Comparison of ENCODE assay signal across 25 mouse cellular contexts in the genomic region with DNA sequence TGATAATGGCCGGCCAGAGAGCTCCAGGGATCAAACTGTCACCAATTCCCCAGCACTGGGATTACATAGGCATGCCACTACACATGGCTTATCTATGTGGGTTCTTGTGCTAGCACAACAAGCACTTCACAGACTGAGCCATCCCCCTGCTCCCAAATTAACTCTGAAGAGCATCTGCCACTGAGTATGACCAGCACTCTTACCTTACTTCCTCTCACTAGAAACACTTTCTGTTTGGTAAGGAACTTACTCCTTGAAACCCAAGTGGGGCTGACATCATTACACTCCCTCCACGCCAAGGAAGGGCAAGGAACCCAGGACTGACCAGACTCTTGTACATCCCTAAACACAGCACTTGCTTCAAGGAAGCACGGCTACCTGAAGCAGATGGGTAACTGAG. TPM values are rescaled to one million over a fixed set of nuclear protein-coding genes. Genes with fewer than 3 reads are reported as not detected.
A peak's percentile ranks its signal among the peaks of the same experiment; 100 is the strongest.
DNase-seq lines count a peak whose midpoint lies in the region; ATAC-seq and TF ChIP-seq lines count a peak whose summit lies in the region.
"Had no signal": no experiment of that assay in that cellular context is flagged by ENCODE, and none has a peak within 500 bp of the region (broad histone marks: within the 10 kb centered on the region; RNA-seq: fewer than 3 reads in every experiment).

No protein-coding gene starts in this region.

- ATAC-seq in heart, embryonic 13.5 days (ENCODE audit: extremely low read depth, insufficient number of reproducible peaks, low FRiP score, low TSS enrichment): no peak
- 0 out of 2 replicates have a peak, but pooled peaks have one; percentile 19 for ATAC-seq in lung, embryonic 16.5 days (ENCODE audit: low read depth)
- ATAC-seq: activated CD4-positive, CD25-positive, alpha-beta regulatory T cell, adult 4 months; CD4-positive, CD25-positive, alpha-beta regulatory T cell, adult 4 months; forebrain, embryonic 13.5 days; midbrain, embryonic 13.5 days had no signal

- no peak for DNase-seq in heart, postnatal 14 days
- no peak for DNase-seq in lung, adult 2 months
- DNase-seq in lung, postnatal 10 days: peak; percentile 10
- DNase-seq in MN1 (ENCODE audit: low spot score): no peak
- no peak for DNase-seq in layer of hippocampus, adult 18-20 months (ENCODE audit: low spot score in 2 of 2)
- DNase-seq: adrenal gland, adult 8-10 months; cerebellum, adult 2 months; cerebellum, postnatal 14 days; gastrocnemius, adult 2 months; heart, postnatal 36 days; kidney, adult 11 months; kidney, postnatal 36 days; liver, embryonic 13.5 days; thymus, adult 2 months; thymus, postnatal 36 days had no signal

- TF ChIP-seq CTCF in lung, adult 2 months (IDR thresholded peaks at IDR 0.05; ENCODE audit: insufficient read depth, low read length): no peak

- no peaks in the 10 kb centered on the region for H3K27me3 ChIP-seq in heart, embryonic 13.5 days (replicated peaks)
- H3K27me3 ChIP-seq in lung, embryonic 16.5 days (ENCODE audit: control insufficient read depth, insufficient read depth, low read depth, low read length): no peaks in the 10 kb centered on the region
- H3K27me3 ChIP-seq: forebrain, embryonic 13.5 days; liver, embryonic 13.5 days; lung, embryonic 15.5 days; midbrain, embryonic 13.5 days; neural tube, embryonic 13.5 days had no signal

- TF ChIP-seq POLR2A in lung, adult 2 months (IDR thresholded peaks at IDR 0.05; ENCODE audit: borderline replicate concordance, extremely low read depth, low read depth, low read length): no peak

- WGBS in heart, embryonic 13.5 days: 53% methylated on average over 3 of the region's 3 CpGs
- WGBS in lung, embryonic 16.5 days: 64% methylated on average over 3 of the region's 3 CpGs
- WGBS in lung, adult 2 months: 69% methylated on average over 3 of the region's 3 CpGs

- intact Hi-C loops in heart, postnatal 14 days (cut with DNase I): no loop called here

- H3K4me2 ChIP-seq in heart, embryonic 13.5 days: no peak overlapping the region
- no peak overlapping the region for H3K4me2 ChIP-seq in lung, embryonic 16.5 days (ENCODE audit: low read depth, low read length)
- H3K4me2 ChIP-seq: forebrain, embryonic 13.5 days; hindbrain, embryonic 14.5 days; liver, embryonic 13.5 days; lung, embryonic 15.5 days; midbrain, embryonic 13.5 days; neural tube, embryonic 13.5 days had no signal

- no peaks in the 10 kb centered on the region for H3K36me3 ChIP-seq in heart, embryonic 13.5 days
- H3K36me3 ChIP-seq in lung, embryonic 16.5 days (ENCODE audit: control insufficient read depth, insufficient read depth, low read length): no peaks in the 10 kb centered on the region
- H3K36me3 ChIP-seq: heart, embryonic 10.5 days; liver, embryonic 13.5 days; lung, embryonic 15.5 days; midbrain, embryonic 13.5 days; neural tube, embryonic 13.5 days had no signal

- peaks cover 62% of the 10 kb centered on the region for H3K4me1 ChIP-seq in heart, embryonic 13.5 days
- peaks cover 22% of the 10 kb centered on the region for H3K4me1 ChIP-seq in lung, embryonic 16.5 days (replicated peaks; ENCODE audit: control insufficient read depth, insufficient read depth, low read length)
- peaks cover 8% of the 10 kb centered on the region for H3K4me1 ChIP-seq in lung, adult 2 months (ENCODE audit: control insufficient read depth, insufficient read depth, low read length)

- H3K27ac ChIP-seq in heart, embryonic 13.5 days (replicated peaks): 0 out of 2 replicates have a peak overlapping the region, but pooled peaks have one; percentile 8
- no peak overlapping the region for H3K27ac ChIP-seq in lung, embryonic 16.5 days (ENCODE audit: low read length)
- H3K27ac ChIP-seq: forebrain, embryonic 13.5 days; gastrocnemius, adult 2 months; heart, embryonic 10.5 days; hindbrain, embryonic 14.5 days; liver, embryonic 13.5 days; lung, embryonic 15.5 days; midbrain, embryonic 13.5 days; neural tube, embryonic 13.5 days had no signal

- H3K9ac ChIP-seq in heart, embryonic 13.5 days: no peak overlapping the region
- H3K9ac ChIP-seq in lung, embryonic 16.5 days (ENCODE audit: low read length): no peak overlapping the region
- H3K9ac ChIP-seq: forebrain, embryonic 13.5 days; hindbrain, embryonic 14.5 days; liver, embryonic 13.5 days; lung, embryonic 15.5 days; midbrain, embryonic 13.5 days; neural tube, embryonic 13.5 days had no signal

- H3K4me3 ChIP-seq in heart, embryonic 13.5 days: no peak overlapping the region
- no peak overlapping the region for H3K4me3 ChIP-seq in lung, embryonic 16.5 days (ENCODE audit: low read length)
- H3K4me3 ChIP-seq in lung, adult 2 months (replicated peaks; ENCODE audit: extremely low read depth, low read depth, low read length): no peak overlapping the region
- H3K4me3 ChIP-seq: forebrain, embryonic 13.5 days; gastrocnemius, adult 2 months; heart, embryonic 10.5 days; liver, embryonic 13.5 days; lung, embryonic 15.5 days; midbrain, embryonic 13.5 days; neural tube, embryonic 13.5 days had no signal

- H3K9me3 ChIP-seq in heart, embryonic 13.5 days: no peaks in the 10 kb centered on the region
- H3K9me3 ChIP-seq in lung, embryonic 16.5 days (ENCODE audit: control insufficient read depth, low read length): no peaks in the 10 kb centered on the region
- H3K9me3 ChIP-seq: forebrain, embryonic 13.5 days; heart, embryonic 10.5 days; liver, embryonic 13.5 days; lung, embryonic 15.5 days; midbrain, embryonic 13.5 days; neural tube, embryonic 13.5 days had no signal

RNA-seq across cellular contexts. Expression of gene Dock7, which starts 9.0 kb away (rescaled TPM):
- polyA plus RNA-seq in heart, embryonic 13.5 days (2015; fragmentation: Nextera tagmentation; extraction: Ambion mirVana): 23.1 and 24.5 TPM in 2 replicates
- 10 to 100 TPM; 14.9 to 17.6 TPM for total RNA-seq in heart, postnatal 14 days (2021)
- 44.9 and 49.0 TPM in 2 replicates for polyA plus RNA-seq in lung, embryonic 16.5 days (2015; fragmentation: Nextera tagmentation; extraction: Ambion mirVana)
- polyA plus RNA-seq in lung, adult 2 months (2012; rRNA removed): 25.7 and 38.0 TPM in 2 replicates
- total RNA-seq in layer of hippocampus, adult 18-20 months (2021): 10 to 100 TPM; 25.7 to 29.6 TPM
- polyA plus RNA-seq: CD4-positive, CD25-positive, alpha-beta regulatory T cell, adult 4 months had no signal
